Mouse (Mus musculus) kidney, postnatal 36 days (tissue): Measurements from ENCODE around the gene Large2.

Experiments
- DNase-seq, 2 experiments: peaks; one replicate each; pipeline ENCODE4 v3.0.0; 2021 to 2022; ENCODE audit warnings: mixed read lengths in 2 of 2

The Large2 gene

DNA sequence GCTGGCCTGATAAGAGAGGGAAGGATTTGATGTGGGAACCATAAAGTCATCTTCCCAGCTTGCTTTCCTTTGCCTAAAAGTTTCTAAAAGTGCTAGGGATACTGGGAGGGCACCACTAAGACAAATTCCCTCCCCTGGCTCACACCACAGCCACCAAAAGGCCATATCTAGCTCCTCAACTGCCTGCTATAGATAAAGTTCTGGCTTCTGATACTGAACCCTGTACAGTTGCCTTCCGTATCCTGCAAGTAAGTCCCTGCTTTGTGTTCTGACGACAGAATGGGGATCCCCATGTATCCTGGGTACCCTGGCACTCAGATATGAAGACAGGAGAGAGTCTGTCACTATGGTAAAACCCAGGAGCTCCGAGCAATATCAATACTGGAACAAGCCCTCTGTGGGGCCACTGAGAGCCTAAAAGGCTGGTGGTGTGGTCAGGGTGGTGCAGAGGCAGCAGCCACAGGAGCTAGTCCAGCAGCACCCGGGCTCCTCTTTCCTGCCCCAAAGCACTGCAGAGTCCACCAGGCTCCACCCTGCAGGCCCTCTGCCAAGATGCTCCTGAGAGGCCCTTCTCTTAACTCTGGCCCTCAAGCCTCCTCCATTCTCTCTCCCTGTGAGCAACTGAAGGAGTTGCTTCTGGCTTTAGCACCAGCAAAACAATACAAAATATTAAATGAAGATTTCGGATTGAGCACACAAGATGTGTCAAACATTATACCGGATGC, 15.7 kb upstream of the Large2 start:
- peak in 1 of 2 experiments; percentile 66 for DNase-seq

DNA sequence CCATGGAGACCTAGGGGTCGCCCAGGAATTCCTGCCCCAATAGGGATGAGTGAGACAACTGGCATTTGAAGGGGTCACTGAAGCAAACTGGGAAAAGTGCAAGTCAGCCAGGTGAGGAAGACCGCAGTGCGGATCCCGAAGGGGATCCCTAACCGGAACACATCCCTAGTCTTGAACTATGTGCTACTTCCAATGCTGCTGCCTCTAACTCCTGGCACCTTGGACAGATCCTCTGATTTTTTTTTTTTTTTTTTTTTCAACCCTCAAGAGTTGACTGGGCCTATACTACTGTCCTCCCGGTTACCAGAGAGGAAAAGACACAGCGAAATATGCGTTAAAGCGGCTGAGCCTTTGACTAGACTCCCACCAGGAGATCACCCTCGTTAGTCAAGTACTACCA, 15.0 kb upstream of the Large2 start:
- no peak for DNase-seq

DNA sequence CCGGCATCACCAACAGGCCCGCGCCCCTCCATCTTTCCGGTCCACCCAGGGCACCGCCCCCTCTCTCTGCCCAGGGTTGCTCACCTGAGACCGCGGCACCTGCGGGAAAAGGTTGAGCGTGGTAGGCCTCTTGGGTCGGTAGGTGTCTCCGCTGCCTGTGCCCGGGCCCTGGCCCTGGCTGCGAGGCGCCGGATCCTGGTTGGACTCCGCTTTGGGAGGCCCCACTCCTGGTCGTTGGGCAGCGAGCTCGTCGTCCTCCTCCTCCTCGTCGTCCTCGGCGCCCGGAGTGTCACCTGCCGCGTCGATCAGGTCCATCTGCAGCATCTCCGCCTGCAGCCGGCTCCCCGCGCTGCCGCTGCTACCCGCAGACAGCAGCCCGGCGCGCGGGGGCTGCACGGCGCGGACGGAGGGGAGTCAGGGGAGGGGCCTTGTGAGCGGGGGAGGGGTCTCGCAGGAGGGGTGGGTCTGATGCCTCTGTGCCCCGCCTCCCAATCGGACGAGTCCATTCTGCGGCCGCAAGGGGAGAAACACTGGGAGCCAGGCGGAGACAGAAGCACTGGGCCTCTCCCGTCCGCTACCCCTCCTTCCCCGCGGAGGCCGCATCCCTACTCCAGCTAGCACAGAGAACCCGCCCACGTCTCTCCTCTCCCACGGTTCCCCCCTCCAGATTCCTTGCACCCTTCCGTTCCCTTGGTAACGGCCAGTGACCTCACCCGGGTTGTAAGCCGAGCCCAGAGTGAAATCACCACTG, 14.4 kb upstream of the Large2 start:
- peak; percentile 86 to 88 for DNase-seq

DNA sequence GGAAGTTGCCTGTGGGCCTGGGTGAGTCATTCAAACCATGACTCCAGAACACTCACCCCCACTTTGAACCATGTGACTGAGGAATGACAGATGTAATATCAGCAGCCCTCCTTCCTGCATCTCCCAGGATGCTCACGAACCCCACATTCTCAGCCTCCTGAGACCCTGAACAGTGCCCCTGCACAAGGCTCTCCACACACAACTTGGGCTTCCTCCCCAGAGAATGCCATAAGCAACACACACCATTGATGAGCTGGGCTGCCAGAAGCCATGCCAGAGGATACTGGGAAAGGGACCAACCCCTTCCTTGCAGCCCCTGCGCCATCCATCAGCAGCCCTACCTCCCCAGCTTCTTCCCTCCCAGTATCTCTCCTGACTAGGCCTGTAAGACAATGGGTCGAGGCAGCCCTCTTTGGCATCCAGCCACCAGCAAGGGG, 13.4 kb upstream of the Large2 start:
- no peak for DNase-seq

DNA sequence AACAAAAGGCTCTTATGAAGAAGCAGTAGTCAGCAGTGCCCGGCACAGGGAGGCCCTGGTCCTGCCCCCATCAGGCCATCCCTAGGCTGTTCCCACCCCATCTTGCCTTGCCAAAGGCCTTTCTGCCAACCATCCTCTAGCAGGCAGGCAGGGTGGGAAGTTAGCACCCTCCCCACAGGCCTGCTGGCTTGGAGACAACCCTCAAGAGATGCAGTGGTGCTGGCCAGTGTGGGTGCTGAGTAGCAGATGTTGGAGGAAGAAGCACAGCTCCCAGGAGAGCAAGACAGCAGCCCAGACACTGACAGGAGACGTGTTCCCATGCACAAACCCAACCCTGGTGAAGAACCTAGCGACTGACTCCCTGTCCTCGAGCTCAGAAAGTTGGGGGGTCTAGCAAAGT, 13.0 kb upstream of the Large2 start:
- DNase-seq: no peak

DNA sequence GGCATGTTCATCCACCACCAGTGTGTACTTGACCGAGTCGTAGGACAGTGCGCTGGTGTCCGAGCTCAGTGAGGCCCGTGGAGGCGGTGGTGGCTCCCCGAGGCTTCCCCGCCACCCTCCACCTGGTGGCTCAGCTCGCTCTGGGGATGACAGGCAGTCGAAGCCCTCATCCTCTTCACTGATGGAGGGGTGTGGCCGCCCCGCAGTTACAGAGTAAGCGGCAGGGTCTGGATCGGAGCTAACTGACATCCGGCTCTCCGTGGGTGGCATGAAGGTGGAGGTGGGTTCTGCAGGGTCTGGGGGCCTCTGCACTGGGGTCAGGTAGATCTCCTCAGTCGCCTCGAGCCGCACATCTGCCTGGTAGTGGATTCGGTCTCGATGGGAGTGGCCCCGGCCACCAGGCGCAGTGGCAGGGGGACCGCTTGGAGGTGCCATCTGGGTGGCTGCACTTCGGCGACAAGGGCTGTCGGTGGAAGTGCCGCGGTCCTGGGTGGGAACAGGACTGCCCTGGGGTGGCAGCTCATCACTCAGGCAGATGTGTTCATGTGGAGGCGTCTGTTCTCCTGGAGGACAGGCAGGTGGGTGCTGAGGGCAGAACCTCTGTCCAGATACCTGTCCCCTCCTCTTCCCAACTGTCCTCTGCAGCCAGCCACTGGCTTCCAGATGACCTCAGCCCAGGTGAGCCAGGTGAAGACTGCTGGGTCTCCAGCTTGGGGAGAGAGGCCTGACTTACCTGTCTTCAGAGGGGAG, 12.3 kb upstream of the Large2 start:
- no peak for DNase-seq

DNA sequence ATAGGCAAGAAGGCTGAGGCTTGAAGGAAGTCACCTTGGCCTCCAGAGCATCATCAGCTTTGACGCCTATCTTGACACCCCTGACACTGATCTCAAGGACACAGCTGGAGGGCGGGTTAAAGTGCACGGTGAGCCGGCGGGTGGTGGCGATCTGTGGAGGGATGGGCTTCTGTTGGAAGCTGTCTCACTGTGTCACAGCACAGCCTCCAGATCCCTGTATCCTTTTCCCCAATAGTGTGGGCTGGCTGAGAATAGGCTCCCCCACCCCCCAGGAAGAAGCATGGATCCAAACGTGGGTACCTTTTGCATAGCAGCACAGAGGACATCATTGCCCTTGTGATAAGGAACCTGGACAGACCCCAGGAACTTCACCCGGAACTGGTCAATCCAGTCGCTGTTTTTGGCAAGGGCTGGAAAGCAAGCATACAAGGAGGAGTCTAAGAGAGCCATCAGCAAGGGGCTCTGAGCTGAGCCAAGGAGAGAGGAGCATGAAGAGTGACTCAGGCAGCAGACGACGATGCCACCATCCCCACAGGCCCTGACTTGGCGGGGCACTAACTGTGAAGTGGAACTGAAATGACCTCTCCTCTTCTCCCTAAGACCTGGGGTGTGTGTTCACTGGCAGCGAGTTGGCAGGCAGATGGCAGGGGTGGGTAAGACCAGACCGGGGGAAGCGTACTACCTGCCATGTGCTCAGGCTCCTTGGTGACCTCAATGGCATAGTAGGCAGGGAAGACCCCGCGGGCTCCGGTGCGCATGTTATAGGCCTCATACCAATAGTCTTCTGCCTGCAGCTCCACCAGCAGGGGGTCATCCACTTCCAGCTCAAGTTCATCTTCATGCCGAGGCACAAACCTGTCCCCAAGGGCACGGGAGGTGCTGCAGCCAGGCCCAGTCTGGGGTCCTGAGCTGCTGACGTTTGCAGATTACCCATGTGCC, 10.7 kb upstream of the Large2 start:
- no peak for DNase-seq

DNA sequence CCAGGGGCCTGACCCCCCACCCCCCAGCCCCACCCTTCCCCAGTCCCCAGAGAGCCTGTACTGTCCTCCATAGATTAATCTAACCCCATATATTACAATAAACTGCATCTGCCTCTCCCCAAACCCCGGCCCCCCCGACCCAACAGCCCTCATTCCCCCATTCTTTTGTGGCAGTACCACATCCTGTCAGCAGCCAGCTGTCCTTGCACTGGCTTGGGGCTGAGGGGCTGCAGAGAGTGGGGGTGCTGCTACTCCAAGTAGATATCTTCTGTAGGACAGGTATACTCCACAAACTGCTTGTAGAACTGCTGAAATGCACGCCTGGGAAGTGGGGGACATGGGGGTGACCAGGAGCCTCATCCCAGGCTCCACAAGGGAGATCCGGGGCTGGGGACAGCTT, 9.4 kb upstream of the Large2 start:
- DNase-seq: no peak

DNA sequence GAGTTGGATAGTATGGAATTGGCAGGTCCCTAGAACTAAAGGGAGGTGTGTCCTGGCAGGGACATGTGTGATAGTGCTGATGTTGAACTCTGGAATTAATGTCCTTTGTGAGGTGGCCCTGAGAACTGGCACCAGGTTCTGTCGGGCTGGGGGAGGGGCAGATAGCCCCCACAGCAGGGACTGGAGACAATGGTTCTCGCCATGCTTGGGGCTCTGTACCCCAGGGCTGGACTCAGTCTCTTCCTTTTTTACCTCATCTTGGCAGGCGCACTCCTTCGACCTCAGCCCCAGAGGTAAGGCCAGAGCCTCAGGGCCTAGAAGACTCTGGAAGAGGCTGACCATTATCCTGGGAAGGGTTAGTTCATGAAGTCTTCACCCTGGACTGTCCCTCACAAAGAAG, 8.1 kb upstream of the Large2 start:
- DNase-seq: no peak

DNA sequence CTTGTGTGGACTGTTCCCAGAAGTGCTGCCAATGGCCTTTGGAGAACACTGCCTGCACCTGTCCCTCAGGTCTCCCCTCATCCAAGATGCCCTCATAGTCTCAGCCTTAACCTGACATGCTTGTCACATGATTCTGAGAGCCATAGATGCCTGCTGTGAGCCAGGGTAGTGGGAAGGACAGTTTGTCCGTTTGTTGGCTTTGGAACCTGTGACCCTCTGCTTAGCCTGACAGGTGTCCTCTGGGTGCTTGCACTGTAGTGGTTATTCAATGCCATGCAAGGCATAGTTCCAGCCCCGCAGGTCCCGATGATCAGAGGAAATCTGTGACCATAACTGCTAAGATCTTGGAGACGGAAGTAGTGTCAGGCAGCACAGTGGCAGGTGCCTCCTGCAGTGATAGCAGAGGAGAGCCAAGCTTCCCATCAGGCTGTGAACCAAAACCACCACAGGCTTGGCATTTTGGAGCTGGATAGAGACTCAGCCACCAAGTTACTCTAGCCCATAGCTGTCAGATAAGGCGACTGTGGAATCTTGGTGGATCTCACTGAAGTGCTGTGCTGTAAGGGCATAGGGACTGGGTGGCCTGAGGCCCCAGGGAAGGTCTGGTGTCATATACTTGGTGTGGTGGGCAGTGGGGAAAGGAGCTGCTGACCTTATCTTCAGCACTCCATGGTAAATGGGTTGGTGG, 7.4 kb upstream of the Large2 start, which contains the start of gene 1700029I15Rik:
1700029I15Rik (plus strand) TSS at position 638 of the 688 bp plus-strand sequence.
- no peak for DNase-seq

DNA sequence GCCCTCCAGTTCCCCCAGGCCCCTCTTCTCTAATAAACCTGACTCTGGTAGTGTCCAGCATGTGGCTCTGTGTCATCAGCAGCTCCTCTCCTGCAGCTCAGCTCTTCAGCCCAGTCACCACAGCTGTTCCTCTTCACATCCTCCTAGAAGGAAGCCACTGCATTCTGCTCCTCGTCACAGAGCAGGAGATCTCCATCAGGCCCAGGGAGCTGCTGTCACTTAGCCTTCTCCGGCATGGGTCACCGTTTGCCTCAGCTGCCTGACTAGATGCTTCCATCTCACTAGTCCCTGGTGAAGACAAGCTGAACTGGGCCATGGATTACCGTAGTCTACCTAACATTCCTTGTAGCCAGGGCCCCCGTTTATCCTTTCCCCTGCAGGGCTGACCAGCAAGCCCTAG, 6.5 kb upstream of the Large2 start:
- DNase-seq: no peak

DNA sequence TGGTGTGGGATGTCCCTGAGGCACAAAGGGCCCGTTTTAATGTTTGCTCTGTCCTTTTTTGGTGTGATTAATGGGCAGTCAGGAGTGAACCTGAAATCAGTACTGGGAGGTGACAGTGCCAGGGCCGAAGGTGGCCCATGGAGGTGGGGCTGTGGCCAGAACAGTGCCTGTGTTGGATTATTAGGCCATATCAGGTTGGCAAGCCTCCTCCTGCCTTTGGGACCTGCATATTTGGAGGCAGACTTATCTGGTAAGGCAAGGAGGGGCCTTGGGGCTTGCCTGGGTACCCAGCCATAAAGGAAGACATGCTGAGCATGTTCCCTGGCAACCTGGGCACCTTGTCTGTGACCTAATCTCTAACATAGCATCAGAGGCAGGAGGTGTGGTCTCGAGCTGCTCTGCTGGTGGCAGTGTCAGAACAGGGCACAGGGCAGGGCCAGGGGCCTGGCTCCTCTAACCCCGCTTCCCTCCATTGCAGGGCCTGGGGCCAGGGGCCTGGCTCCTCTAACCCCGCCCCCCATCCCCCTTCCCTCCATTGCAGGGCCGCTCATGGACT, 5.9 kb upstream of the Large2 start:
- no peak for DNase-seq

DNA sequence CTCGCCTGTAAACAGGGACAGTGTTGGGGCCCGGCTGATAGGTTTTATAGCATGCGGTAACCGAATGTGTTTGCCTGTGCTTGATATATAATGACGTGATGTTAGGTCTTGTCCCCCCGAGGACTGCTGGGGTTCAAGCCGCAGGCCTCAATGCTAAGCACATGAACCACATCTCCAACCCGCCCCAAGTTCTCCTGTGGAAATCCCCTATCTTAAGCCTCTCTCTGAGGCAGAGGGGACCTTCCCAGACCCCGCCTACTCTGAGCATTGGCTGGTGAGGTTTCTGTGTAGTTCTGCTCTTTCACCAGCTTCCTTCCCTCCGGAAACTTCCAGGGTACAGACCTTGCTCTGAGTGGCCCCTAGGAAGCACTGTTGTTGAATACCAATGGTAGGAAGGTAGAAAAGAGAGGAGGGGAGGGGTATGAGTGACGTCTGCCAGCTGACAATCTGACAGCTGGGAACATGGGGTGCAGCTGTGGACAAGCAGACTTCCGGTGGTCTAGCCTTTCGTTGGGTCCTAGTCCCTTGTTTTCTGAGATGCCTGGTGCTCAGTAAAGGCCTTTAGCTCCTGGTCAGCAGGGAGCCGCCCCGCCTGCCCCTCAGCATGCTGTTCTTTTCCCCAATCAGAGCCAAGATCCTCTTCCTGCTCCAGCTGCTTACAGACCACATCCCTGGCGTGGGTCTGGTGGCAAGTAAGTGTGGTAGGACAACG, 5.3 kb upstream of the Large2 start:
- no peak for DNase-seq

DNA sequence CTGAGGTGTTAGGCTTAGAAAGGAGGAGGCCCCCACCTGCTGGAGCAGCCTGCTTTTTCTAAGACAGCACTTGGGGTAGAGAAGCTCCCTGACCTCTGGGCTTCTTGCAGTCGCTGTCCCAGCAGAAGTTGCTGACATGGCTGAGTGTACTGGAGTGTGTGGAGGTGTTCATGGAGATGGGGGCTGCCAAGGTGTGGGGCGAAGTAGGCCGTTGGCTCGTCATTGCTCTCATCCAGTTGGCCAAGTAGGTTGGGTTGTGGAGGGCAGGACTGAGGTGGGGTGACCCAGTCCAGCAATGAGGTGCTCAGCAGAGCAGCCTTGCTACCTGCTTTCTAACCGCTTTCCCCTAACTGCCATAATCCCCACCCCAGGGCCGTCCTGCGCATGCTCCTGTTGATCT, 2.7 kb upstream of the Large2 start:
- no peak for DNase-seq

DNA sequence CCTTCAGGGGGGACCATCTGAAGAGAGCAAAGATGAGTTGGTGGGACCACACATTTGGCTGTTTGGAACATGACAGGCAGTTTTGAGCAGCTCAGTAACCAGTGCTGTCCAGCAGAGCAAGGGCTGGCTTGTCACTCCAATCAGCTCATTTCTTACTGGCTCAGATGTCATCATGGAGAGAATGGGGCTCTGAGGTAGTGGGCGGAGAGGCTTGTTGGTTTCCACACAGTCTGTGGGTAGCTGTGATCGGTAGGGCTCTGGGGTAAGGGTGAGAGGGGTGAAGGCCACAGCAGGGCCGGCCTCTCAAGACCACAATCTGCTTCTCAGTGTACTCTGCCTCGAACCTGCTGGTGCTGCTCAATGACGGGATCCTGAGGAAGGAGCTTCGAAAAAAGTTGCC, 1.6 kb upstream of the Large2 start:
- DNase-seq: no peak

DNA sequence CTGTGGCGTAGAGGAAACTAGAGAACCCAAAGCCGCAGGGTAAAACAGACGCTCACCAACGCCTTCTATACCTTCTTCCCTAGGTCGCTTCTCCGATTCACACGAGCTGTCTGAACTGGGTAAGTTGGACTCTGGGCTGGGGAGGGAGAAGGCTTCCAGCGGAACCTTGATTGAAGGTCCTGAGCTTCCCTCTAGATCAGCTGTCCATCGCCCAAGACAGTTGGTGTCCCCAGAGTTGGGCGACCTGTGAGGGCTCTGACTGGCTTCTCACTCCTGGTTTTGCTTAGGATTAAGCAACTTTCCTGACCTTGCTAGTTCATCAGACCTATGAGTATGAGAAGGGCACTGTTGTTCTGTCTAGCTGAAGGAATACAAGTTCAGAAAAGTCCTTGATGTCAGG, 1.1 kb upstream of the Large2 start:
- no peak for DNase-seq

DNA sequence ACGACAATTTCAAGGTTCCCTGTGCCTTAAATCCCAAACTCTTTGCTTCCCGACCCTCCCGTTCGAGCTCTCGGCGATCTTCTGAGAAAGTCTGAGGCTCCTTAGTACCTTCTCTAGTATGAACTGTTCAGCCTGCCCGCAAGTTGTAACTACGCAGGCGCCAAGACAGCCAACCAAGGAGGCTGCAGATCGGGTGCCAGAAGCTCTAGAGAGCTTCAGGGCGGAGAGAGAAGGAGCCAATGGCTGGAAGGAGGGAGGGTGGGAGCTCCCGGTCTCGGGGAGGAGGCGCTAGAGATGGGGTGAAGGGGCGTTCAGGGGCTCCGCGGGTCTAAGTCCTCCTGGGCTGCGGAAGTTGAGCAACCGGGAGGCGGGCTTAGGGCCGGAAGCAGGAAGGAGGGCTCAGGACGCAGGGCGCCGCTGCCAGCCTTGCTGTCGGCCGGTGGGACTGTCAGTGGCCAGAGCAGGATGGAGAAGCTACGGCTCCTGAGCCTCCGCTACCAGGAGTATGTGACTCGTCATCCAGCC, 492 bp upstream of the Large2 start:
- peak; percentile 96 to 99 for DNase-seq

DNA sequence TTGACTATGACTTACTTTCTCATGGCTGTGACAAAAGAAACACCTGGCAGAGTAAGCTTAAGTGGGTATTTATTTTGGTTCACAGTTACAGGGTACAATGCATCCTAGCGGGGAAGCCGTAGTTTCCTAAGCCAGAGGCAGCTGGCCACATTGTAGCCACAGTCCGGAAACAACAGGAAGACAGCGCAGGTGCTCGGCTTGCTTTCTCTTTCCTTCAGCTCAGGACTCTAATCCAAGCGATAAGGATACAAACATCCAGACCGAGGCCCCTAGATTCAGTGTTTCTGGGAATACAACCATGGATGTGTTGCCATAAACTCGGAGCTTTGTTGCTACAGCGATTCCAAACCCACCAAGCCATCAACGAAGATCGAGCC, 1.2 kb downstream of the Large2 start:
- no peak for DNase-seq

DNA sequence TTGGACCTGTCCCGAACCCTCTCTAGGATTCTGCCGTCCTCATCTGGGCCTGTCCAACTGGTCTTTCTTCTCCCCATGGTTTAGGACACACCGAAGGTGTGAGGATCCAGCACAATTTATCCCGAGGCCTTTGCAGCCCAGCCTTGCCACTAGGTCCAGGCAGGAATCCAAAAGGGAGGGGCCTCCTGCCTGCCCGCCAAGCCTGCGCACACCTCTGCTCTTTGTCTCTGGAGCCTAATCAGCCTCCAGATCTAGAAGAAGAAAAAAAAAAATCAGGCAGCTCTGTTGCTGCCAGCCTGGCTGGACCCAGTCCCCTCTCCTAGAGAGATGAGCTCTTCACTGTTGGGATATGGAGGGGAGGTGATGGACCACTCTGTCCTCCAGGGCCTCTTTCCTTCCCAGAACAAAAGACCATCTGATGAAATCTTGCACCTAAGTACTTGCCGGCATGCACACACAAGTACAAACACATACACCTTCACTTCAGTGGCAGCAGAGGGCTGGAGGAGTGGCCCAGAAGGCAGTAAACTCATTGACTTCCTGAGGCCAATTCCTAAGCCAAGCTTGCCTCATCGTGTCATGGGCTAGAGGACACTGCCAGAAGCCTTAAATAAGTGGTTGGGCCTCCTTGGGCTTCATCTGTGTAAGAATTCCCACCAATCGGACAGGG, 1.8 kb downstream of the Large2 start:
- DNase-seq: peak; percentile 90
